Mouse (Mus musculus): ENCODE results near the gene Fat1. TPM values are rescaled to one million over a fixed set of nuclear protein-coding genes. Genes with fewer than 3 reads are reported as not detected.
"Not testable (repeated sequence)": the region's sequence is repeated elsewhere in the genome, so short reads cannot be mapped to it uniquely, and the experiment has no call there.

The Fat1 gene
- polyA plus RNA-seq, 3 experiments from 2014 or later = not detected

- no peak for ATAC-seq
Observed at GRCm38 (mm10) chr8:45010685-45011084, 75.4 kb downstream of the Fat1 start.

GRCm38 (mm10) chr8:45011774-45012173, 76.5 kb downstream of the Fat1 start:
- ATAC-seq = no peak

- ATAC-seq = no peak
Observed at GRCm38 (mm10) chr8:45013852-45014251, 78.6 kb downstream of the Fat1 start.

GRCm38 (mm10) chr8:45014498-45015067, 79.3 kb downstream of the Fat1 start:
- ATAC-seq = no peak

GRCm38 (mm10) chr8:45015876-45016275, 80.6 kb downstream of the Fat1 start:
- no peak for ATAC-seq

GRCm38 (mm10) chr8:45019241-45019640, 84.0 kb downstream of the Fat1 start:
- no peak for ATAC-seq

- no peak for ATAC-seq
Observed at GRCm38 (mm10) chr8:45021171-45021570, 85.9 kb downstream of the Fat1 start.

GRCm38 (mm10) chr8:45021911-45022665, 86.8 kb downstream of the Fat1 start:
- ATAC-seq = no peak

GRCm38 (mm10) chr8:45028081-45028497, 92.8 kb downstream of the Fat1 start:
- ATAC-seq = no peak

GRCm38 (mm10) chr8:45038350-45038749, 103.1 kb downstream of the Fat1 start:
- ATAC-seq = no peak

- ATAC-seq = no peak
Observed at GRCm38 (mm10) chr8:45044160-45044559, 108.9 kb downstream of the Fat1 start.

- ATAC-seq = no peak
Observed at GRCm38 (mm10) chr8:45050451-45050850, 115.2 kb downstream of the Fat1 start.

- no peak for ATAC-seq
Observed at GRCm38 (mm10) chr8:45051236-45051635, 116.0 kb downstream of the Fat1 start.

- ATAC-seq = no peak
Observed at GRCm38 (mm10) chr8:45052205-45052604, 117.0 kb downstream of the Fat1 start.

- ATAC-seq = no peak
Observed at GRCm38 (mm10) chr8:45052618-45053017, 117.4 kb downstream of the Fat1 start.

GRCm38 (mm10) chr8:45055500-45055899, 120.3 kb downstream of the Fat1 start:
- no peak for ATAC-seq

- ATAC-seq = no peak
Observed at GRCm38 (mm10) chr8:45056810-45057209, 121.6 kb downstream of the Fat1 start.

- no peak for ATAC-seq
Observed at GRCm38 (mm10) chr8:45060083-45060482, 124.8 kb downstream of the Fat1 start.

- no peak for ATAC-seq
Observed at GRCm38 (mm10) chr8:45062311-45062710, 127.1 kb downstream of the Fat1 start.

GRCm38 (mm10) chr8:45062982-45063924, 128.0 kb downstream of the Fat1 start:
- no peak for ATAC-seq

- ATAC-seq = no peak
Observed at GRCm38 (mm10) chr8:45064197-45064869, 129.1 kb downstream of the Fat1 start.

GRCm38 (mm10) chr8:45065391-45065790, 130.1 kb downstream of the Fat1 start:
- ATAC-seq = not testable (repeated sequence)
